Mouse (Mus musculus): ENCODE data around the gene Nicn1.

GRCm38 (mm10) chr9:108271941-108272340, 18.3 kb upstream of the Nicn1 start:
- TF ChIP-seq POLR2A (IDR thresholded peaks at IDR 0.05; ENCODE audit: extremely low read depth, insufficient read depth, low read length) (no peak), CTCF (IDR thresholded peaks at IDR 0.05; ENCODE audit: extremely low read depth, insufficient read depth, low read length) (no peak)
